Mouse (Mus musculus) layer of hippocampus, adult 9-10 months (tissue): ENCODE measurements around the gene Cybb.
"Not testable (repeated sequence)": the region's sequence is repeated elsewhere in the genome, so short reads cannot be mapped to it uniquely, and the experiment has no call there.

Experiments
- DNase-seq: peaks from one replicate; pipeline ENCODE4 v3.0.0; 2022; ENCODE audit warnings: low spot score

The Cybb gene

DNA sequence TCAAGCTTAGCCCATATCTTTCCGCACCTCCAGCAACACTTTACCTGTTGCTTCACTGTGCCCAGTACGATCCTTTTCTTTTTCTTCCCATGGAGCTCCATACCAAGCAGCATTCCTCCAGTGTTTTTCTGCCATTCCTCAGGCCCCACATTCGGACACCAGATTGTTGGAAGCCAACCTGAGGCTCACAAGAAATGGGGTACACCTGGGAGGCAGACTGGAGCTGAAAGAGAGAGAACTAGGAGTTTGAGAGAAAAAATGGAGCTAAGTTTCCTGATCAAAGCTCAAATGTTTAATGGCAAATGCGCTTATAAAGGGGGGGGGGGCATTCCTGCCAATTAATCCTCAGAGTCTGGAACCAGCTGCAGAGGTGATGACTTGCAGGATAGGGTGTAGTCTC, at the start of gene Cybb:
Cybb (minus strand) TSS at position 101 of the 400 bp plus-strand sequence.
- no peak for DNase-seq

DNA sequence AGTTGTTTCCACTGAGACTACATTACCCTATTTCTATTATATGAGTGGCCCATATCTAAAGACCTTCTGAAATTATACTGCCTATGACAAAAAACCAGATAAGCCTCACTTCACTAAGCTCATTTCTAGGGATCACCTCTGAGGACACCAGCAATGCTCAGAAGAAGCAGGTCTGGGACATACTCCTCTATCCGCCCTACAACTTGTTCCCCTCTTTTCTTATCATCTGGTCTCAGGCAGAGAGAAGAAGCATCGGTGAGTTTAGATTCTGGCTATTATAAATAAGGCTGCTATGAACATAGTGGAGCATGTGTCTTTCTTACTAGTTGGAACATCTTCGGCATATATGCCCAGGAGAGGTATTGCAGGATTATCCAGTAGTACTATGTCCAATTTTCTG, 49.3 kb upstream of the Cybb start:
- DNase-seq, result no peak

DNA sequence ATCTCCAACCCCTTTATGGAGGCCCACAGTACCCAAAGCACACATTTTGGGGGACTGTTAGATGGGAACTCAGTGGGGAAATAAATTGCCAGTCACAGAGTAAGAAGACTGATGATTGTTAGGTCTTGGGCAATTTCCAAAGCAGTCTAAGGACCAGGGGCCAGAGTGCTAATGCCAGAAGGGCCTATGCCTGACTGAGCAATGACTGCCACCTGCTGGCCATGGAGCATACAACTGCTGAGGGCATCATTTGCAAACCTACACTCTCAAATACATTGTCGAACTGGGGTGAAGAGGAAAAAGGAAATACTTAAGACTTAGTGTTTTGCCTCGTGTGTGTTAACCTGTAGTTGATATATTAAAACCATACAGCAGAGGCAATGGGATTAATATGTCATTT, 32.4 kb upstream of the Cybb start:
- not testable (repeated sequence) for DNase-seq

- not testable (repeated sequence) for DNase-seq
These were observed 30.0 kb upstream of the Cybb start for GRCm38 (mm10) chrX:9517531-9517930.

DNA sequence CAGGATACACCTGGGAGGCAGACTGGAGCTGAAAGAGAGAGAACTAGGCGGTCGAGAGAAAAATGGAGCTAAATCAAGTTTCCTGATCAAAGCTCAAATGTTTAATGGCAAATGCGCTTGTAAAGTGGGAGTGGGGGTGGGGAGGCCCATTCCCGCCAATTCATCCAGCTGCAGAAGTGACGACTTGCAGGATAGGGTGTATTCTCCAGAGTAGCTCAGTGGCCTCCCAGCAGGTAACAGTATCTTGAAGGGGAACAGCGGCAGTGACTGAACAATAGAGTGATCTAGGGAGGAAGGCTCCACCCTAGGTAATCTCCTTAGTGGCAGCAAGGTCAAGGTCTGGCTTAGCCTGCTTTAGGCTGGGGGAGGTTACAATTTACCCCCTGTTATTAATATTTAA, 12.5 kb downstream of the Cybb start:
- not testable (repeated sequence) for DNase-seq

DNA sequence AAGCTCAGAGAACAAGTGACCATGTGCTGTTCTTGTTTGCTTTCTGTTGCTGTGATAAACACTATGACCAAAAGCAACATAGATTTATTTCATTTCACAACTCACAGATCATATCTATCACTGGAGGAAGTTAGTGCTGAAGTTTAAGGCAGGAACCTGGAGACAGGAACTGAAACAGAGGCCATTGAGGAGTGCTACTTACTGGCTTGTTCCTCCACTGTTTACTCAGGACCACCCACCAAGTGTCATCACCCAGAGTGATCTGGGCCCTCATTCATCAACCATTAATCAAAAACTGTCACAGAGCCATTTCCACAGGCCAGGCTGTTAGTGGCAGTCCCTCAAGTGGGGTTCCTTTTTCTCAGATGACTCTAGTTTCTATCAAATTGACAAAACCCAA, 13.1 kb downstream of the Cybb start:
- no peak for DNase-seq

- no peak for DNase-seq
These were observed 13.8 kb downstream of the Cybb start for GRCm38 (mm10) chrX:9473768-9474167.

GRCm38 (mm10) chrX:9470811-9471388, 16.7 kb downstream of the Cybb start:
- no peak for DNase-seq

GRCm38 (mm10) chrX:9469100-9469499, 18.5 kb downstream of the Cybb start:
- no peak for DNase-seq

GRCm38 (mm10) chrX:9467020-9467419, 20.6 kb downstream of the Cybb start:
- no peak for DNase-seq

DNA sequence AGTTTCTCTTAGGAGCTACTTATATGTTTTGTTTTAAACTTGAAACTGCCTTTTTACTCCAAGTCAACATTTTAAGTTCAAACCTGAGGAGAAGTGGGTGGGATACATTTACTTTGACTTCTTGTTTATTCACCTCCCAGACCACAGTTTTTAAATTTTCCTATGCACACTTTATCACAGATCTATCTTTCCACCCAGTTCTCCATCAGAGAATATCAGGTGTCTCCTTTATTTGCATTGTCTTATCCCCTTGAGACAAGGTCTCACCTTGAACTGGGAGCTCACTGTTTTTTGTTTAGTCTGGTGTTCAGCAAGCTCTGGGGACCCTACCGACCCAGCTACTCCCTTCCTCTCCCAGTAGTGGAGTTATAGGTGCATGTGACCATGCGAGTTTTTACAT, 21.7 kb downstream of the Cybb start:
- no peak for DNase-seq

GRCm38 (mm10) chrX:9462671-9463070, 24.9 kb downstream of the Cybb start:
- DNase-seq, result no peak

DNA sequence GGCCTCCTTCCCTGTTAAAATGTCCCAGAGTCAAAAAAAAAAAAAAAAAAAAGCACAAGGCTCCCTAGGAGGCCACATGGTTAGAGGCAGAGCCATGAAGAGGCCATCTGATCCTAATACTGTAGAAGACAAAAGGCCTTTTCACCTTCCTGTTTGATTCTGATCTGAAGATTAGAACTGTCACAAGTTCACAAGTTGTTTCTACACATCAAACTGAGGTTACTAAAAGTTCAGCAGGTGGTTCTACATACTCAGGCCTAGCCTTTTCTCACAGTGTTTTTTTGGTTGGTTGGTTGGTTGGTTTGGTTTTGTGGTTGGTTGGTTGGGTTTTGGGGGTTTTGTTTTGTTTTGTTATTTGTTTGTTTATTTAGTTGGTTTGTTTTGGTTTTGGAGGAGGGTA, 26.2 kb downstream of the Cybb start:
- no peak for DNase-seq

DNA sequence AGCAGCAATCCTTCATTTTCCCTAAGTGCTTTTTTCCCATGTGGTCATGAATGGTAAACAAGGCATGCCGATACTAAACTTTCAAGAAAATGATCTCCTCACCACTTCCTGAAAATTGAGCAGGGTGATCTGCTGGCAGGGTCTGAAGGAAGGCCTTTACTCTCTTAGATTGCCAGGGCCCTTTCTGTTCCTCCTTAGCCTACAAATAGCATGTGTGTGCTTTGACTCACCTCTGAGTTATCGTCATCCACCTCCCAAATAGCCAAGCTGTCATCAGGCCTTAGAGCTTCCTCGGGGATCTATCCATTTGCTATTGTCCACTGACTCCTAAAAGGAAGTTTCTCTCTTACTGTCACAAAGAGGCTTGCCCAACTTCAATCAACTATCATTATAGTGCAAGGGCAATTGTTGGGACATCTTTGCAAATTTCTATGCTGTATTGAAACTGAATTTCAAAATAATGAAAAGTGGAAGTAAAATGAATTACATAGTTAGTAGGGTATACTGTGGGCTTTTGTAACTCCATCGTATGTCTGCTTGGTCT, 27.1 kb downstream of the Cybb start:
- DNase-seq, result no peak

DNA sequence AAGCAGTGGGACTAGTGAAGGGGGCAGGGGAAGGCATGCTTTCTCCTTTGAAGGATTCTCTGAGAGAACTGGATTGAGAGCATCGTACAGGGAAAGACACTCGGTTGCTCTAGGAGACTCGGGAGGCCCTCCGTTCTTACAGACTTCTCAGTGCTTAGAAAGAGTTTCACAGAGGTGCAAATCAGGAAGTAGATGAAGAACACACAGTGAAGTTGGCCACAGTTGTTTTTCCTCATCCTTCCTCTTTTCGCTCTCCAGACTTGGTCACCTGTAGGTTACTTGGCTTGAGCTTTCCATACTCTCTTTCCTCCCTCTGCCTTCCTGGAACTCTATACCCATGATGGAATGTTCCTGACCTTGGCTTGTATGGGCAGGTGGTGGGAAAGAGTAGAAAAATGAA, 35.2 kb downstream of the Cybb start:
- no peak for DNase-seq

GRCm38 (mm10) chrX:9447284-9447683, 40.3 kb downstream of the Cybb start:
- no peak for DNase-seq

- DNase-seq, result no peak
These were observed 46.5 kb downstream of the Cybb start for GRCm38 (mm10) chrX:9441102-9441501.

GRCm38 (mm10) chrX:9440556-9440955, 47.0 kb downstream of the Cybb start:
- DNase-seq, result no peak

- no peak for DNase-seq
These were observed 48.3 kb downstream of the Cybb start for GRCm38 (mm10) chrX:9439257-9439656.

GRCm38 (mm10) chrX:9413889-9414288, 73.7 kb downstream of the Cybb start:
- DNase-seq, result no peak
